Mouse (Mus musculus) induced T-regulatory cell, adult 2 months (primary cell): ENCODE results near the gene Mgat3.

Source experiments
- DNase-seq: peaks from one replicate; pipeline ENCODE4 v3.0.0-alpha.2; 2012; ENCODE audit warnings: low read depth

Gene Mgat3

GRCm38 (mm10) chr15:80261100-80261499 is 87.6 kb downstream of the Mgat3 start:
- no peak for DNase-seq

GRCm38 (mm10) chr15:80263610-80264575 is 90.4 kb downstream of the Mgat3 start, which contains the start of gene Rps19bp1:
TSS of gene Rps19bp1 (minus strand) at chr15:80264315.
- DNase-seq: peak; percentile 97
